Mouse (Mus musculus) liver, adult 2 months (tissue): Measurements from ENCODE around the gene Gnb3.

Experiments used
- CTCF ChIP-seq: fragments of 200-500 bp; IDR thresholded peaks from 2 replicates; pipeline ENCODE4 v1.5.1; 2011; ENCODE audit warnings: low read depth, low read length, control low read depth
- POLR2A ChIP-seq: fragments of 200-500 bp; IDR thresholded peaks from 2 replicates; pipeline ENCODE4 v1.6.1; 2011; ENCODE audit warnings: low read length, control low read depth; ENCODE audit not compliant: insufficient read depth; ENCODE audit errors: extremely low read depth

- TF ChIP-seq CTCF (no peak), POLR2A (no peak)
Measured at GRCm38 (mm10) chr6:124863125-124863657, 23.1 kb upstream of the Gnb3 start.
